Mouse (Mus musculus) midbrain, embryonic 11.5 days (tissue): ENCODE data around the gene Kmt2a. TPM values are rescaled to one million over a fixed set of nuclear protein-coding genes. Genes with fewer than 3 reads are reported as not detected.
A peak's percentile ranks its signal among the peaks of the same experiment; 100 is the strongest.

Source experiments
- ATAC-seq: fragments of 200-750 bp; cut with Nextera tagmentation; 2 replicates; pipeline ENCODE4 v1.8.0; 2017; ENCODE audit warnings: moderate TSS enrichment, moderate library complexity; ENCODE audit not compliant: low FRiP score
- DNase-seq: peaks from one replicate; pipeline ENCODE4 v3.0.0; 2015; ENCODE audit warnings: low spot score; ENCODE audit errors: missing footprints
- H3K27ac ChIP-seq: fragments of 300-500 bp; sonication (generic); 2 replicates; pipeline ENCODE4 v1.5.1; 2014; ENCODE audit warnings: low read depth, low read length
- H3K27me3 ChIP-seq: fragments of 300-500 bp; sonication (generic); 2 replicates; pipeline ENCODE4 v1.6.1; 2014; ENCODE audit warnings: mild to moderate bottlenecking, low read length, moderate library complexity, mixed read lengths; ENCODE audit not compliant: control insufficient read depth, insufficient read depth
- H3K36me3 ChIP-seq: fragments of 300-500 bp; sonication (generic); 2 replicates; pipeline ENCODE4 v1.6.1; 2014; ENCODE audit warnings: mild to moderate bottlenecking, low read length, moderate library complexity, mixed read lengths; ENCODE audit not compliant: control insufficient read depth, insufficient read depth
- H3K4me1 ChIP-seq: fragments of 300-500 bp; sonication (generic); 2 replicates; pipeline ENCODE4 v1.6.1; 2014; ENCODE audit warnings: low read length; ENCODE audit not compliant: control insufficient read depth, insufficient read depth
- H3K4me2 ChIP-seq: fragments of 300-500 bp; sonication (generic); 2 replicates; pipeline ENCODE4 v1.6.1; 2014; ENCODE audit warnings: mild to moderate bottlenecking, moderate library complexity
- H3K4me3 ChIP-seq: fragments of 300-500 bp; sonication (generic); 2 replicates; pipeline ENCODE4 v1.5.1; 2014; ENCODE audit warnings: low read depth, low read length
- H3K9ac ChIP-seq: fragments of 300-500 bp; sonication (generic); 2 replicates; pipeline ENCODE4 v1.6.1; 2014; ENCODE audit warnings: low read length
- H3K9me3 ChIP-seq: fragments of 300-500 bp; sonication (generic); 2 replicates; pipeline ENCODE4 v1.6.1; 2016; ENCODE audit warnings: low read length; ENCODE audit not compliant: control insufficient read depth
- WGBS: fragments of 180-500 bp; shearing (Covaris S2); extraction: QIAGEN DNeasy Blood & Tissue Kit; methylation state at CpG from one replicate; pipeline ENCODE4 v1.1.7; 2014; 5-methylcytosine and 5-hydroxymethylcytosine counted together
- polyA plus RNA-seq: library from polyadenylated mRNA; unstranded; fragments of >200 nt; fragmentation: Nextera tagmentation; extraction: Ambion mirVana; gene quantifications from 2 replicates; pipeline ENCODE4 v1.2.1, GENCODE M21; 2014

The Kmt2a gene
- polyA plus RNA-seq, 1 experiment from 2014 or later = 14.0 TPM

- ATAC-seq (no peak), DNase-seq (no peak)
- Histone ChIP-seq H3K4me3 (no peak overlapping the region), H3K4me1 (peaks cover 3% of the 10 kb centered on the region; the same call in 1 of the 2 replicates), H3K36me3 (peaks cover 30% of the 10 kb centered on the region), H3K27ac (no peak overlapping the region), H3K4me2 (no peak overlapping the region), H3K27me3 (no peaks in the 10 kb centered on the region), H3K9ac (no peak overlapping the region), H3K9me3 (no peaks in the 10 kb centered on the region)
- 92% methylated on average over 6 of the region's 6 CpGs for WGBS
Measured at GRCm38 (mm10) chr9:44847446-44847845, 33.6 kb downstream of the Kmt2a start.

DNA sequence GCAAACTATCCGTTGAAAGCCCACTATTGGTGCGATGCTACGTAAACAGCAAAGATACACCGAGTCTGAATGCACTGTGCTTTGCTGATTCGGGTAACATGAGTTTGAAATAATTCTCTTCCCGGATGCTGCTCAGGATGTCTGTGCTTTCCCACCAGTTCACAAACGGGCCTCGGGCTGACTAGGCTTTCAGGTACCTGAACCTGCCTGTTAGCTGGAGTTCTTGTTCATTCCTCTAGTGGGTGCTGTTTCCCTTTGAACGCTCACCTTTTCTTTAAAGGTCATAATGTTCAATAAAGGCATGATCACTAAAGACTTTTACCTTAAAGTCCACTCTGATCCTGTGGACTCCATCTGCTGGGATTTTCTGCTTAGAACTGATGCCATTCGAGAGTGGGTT lies 39.9 kb downstream of the Kmt2a start:
- no peak overlapping the region for H3K4me2 ChIP-seq
- no peak for DNase-seq
- no peak overlapping the region for H3K27ac ChIP-seq
- H3K9me3 ChIP-seq = no peaks in the 10 kb centered on the region
- no peaks in the 10 kb centered on the region for H3K4me1 ChIP-seq
- H3K36me3 ChIP-seq = peaks cover 34% of the 10 kb centered on the region
- no peak for ATAC-seq
- no peak overlapping the region for H3K9ac ChIP-seq
- H3K27me3 ChIP-seq = no peaks in the 10 kb centered on the region
- no peak overlapping the region for H3K4me3 ChIP-seq
- WGBS = 90% methylated on average over 10 of the region's 10 CpGs

GRCm38 (mm10) chr9:44836439-44836838 lies 44.7 kb downstream of the Kmt2a start:
- 59% methylated on average over 7 of the region's 7 CpGs for WGBS
- peak; percentile 94 for DNase-seq
- no peaks in the 10 kb centered on the region for H3K9me3 ChIP-seq
- ATAC-seq = no peak
- H3K36me3 ChIP-seq = peaks cover 38% of the 10 kb centered on the region
- H3K4me3 ChIP-seq = no peak overlapping the region
- H3K4me1 ChIP-seq = no peaks in the 10 kb centered on the region
- no peak overlapping the region for H3K4me2 ChIP-seq
- H3K9ac ChIP-seq = no peak overlapping the region
- no peaks in the 10 kb centered on the region for H3K27me3 ChIP-seq
- no peak overlapping the region for H3K27ac ChIP-seq

- WGBS = 96% methylated on average over 4 of the region's 4 CpGs
- no peak overlapping the region for H3K4me2 ChIP-seq
- H3K4me1 ChIP-seq = no peaks in the 10 kb centered on the region
- H3K27ac ChIP-seq = no peak overlapping the region
- H3K9me3 ChIP-seq = no peaks in the 10 kb centered on the region
- peaks cover 48% of the 10 kb centered on the region for H3K36me3 ChIP-seq
- no peak overlapping the region for H3K9ac ChIP-seq
- H3K4me3 ChIP-seq = no peak overlapping the region
- no peaks in the 10 kb centered on the region for H3K27me3 ChIP-seq
- ATAC-seq (no peak), DNase-seq (no peak)
Measured at GRCm38 (mm10) chr9:44832356-44832755, 48.7 kb downstream of the Kmt2a start.

- no peak overlapping the region for H3K9ac ChIP-seq
- H3K36me3 ChIP-seq = peaks cover 55% of the 10 kb centered on the region
- H3K27me3 ChIP-seq = no peaks in the 10 kb centered on the region
- no peak overlapping the region for H3K27ac ChIP-seq
- ATAC-seq (no peak), DNase-seq (no peak)
- H3K9me3 ChIP-seq = no peaks in the 10 kb centered on the region
- H3K4me2 ChIP-seq = no peak overlapping the region
- H3K4me3 ChIP-seq = no peak overlapping the region
- WGBS = 94% methylated on average over 2 of the region's 2 CpGs
- H3K4me1 ChIP-seq = no peaks in the 10 kb centered on the region
Measured at GRCm38 (mm10) chr9:44830506-44830905, 50.6 kb downstream of the Kmt2a start.

- WGBS = 95% methylated on average over 11 of the region's 11 CpGs
- no peak overlapping the region for H3K9ac ChIP-seq
- H3K27ac ChIP-seq = no peak overlapping the region
- no peak overlapping the region for H3K4me3 ChIP-seq
- ATAC-seq = no peak
- peaks cover 50% of the 10 kb centered on the region for H3K36me3 ChIP-seq
- H3K27me3 ChIP-seq = no peaks in the 10 kb centered on the region
- no peak for DNase-seq
- H3K4me2 ChIP-seq = no peak overlapping the region
- no peaks in the 10 kb centered on the region for H3K9me3 ChIP-seq
- no peaks in the 10 kb centered on the region for H3K4me1 ChIP-seq
Measured at GRCm38 (mm10) chr9:44828944-44829343, 52.2 kb downstream of the Kmt2a start.

DNA sequence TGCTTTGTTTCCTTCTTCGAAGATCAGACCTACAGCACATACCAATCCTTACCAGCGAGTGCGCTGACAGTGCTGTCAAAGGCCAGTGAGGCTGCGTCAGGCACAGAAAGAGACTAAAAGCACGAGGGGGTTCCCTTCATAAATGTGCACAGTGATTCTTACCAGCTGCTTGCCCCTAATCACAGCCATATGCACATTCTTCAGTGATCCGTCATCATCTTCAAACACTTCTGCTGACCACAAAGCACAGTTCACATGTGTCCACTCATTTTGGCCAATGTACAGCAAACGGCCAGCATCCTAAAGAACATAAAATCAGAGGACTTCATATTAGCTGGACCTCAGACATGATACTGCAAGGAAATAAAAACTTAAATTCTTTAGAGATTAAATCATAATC lies 54.4 kb downstream of the Kmt2a start:
- peaks cover 56% of the 10 kb centered on the region for H3K36me3 ChIP-seq
- no peaks in the 10 kb centered on the region for H3K9me3 ChIP-seq
- no peak overlapping the region for H3K4me2 ChIP-seq
- ATAC-seq (no peak), DNase-seq (no peak)
- no peaks in the 10 kb centered on the region for H3K27me3 ChIP-seq
- no peak overlapping the region for H3K27ac ChIP-seq
- H3K4me1 ChIP-seq = no peaks in the 10 kb centered on the region
- H3K9ac ChIP-seq = no peak overlapping the region
- 89% methylated on average over 7 of the region's 7 CpGs for WGBS
- H3K4me3 ChIP-seq = no peak overlapping the region

DNA sequence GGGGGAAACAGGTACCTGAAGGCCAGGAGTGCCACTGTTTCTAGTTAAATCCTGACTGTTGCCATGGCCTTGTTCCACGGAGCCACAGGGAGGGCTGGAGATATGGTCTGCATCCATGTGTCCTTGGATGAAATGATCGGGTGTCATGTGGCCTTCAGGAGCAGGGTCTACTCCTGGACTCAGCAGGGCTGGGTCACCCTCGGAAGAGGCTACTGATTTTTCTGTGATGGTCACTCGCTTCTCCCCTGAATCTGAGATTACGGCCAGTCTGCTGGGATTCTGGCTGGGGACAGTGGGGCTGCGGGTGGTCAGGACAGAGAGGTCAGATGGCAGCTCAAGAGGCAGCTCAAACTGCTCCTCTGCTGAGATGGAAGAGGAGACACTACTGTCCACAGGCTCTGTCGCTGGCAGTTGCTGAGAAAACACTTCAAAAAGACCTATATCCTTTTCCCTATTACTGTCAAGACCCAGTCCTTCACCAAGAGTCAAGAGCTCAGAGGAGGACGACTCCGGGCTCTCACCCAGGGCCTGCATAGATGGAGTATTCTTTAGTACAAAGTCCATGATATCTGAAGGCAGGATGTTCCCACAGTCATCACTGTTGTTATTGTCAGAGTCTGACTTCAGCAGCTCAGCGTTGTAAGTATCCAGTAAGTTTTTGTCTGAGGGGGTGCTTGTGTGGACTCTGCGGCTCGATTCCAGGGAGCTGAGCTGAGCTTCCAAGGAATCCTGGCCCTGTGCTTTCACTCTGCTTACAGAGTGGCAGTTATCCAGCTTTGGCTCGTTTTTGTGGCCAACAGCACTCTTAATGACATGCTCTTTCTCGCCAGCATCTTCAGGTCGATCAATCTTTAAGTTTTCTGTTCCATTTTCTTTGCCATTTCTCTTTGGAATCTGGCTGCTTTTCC lies 60.9 kb downstream of the Kmt2a start:
- Histone ChIP-seq H3K27me3 (no peaks in the 10 kb centered on the region), H3K9me3 (no peaks in the 10 kb centered on the region), H3K4me2 (no peak overlapping the region), H3K27ac (no peak overlapping the region), H3K36me3 (peaks cover 70% of the 10 kb centered on the region), H3K9ac (no peak overlapping the region), H3K4me1 (no peaks in the 10 kb centered on the region), H3K4me3 (no peak overlapping the region)
- 91% methylated on average over 15 of the region's 15 CpGs for WGBS
- no peak for ATAC-seq
- DNase-seq = no peak

GRCm38 (mm10) chr9:44817522-44817921 lies 63.6 kb downstream of the Kmt2a start:
- H3K27me3 ChIP-seq = no peaks in the 10 kb centered on the region
- no peak overlapping the region for H3K9ac ChIP-seq
- no peak overlapping the region for H3K27ac ChIP-seq
- WGBS = 88% methylated on average over 5 of the region's 5 CpGs
- no peak overlapping the region for H3K4me2 ChIP-seq
- H3K36me3 ChIP-seq = peaks cover 79% of the 10 kb centered on the region
- H3K4me3 ChIP-seq = no peak overlapping the region
- no peak for ATAC-seq
- no peaks in the 10 kb centered on the region for H3K4me1 ChIP-seq
- DNase-seq = no peak
- H3K9me3 ChIP-seq = no peaks in the 10 kb centered on the region
